Mouse (Mus musculus) kidney, adult 2 months (tissue): Measurements from ENCODE around the gene Tmem151b.

Experiments
- CTCF ChIP-seq: fragments of 200-500 bp; conservative IDR thresholded peaks from 2 replicates; pipeline ENCODE4 v1.5.1; 2011; ENCODE audit warnings: low read depth, mild to moderate bottlenecking, control low read depth, low read length, moderate library complexity, mixed read lengths; ENCODE audit not compliant: insufficient read depth, insufficient read length
- POLR2A ChIP-seq: fragments of 200-500 bp; IDR thresholded peaks from one replicate; pipeline ENCODE4 v1.6.1; 2011; ENCODE audit warnings: low read depth, low read length, control low read depth

- no peak for TF ChIP-seq POLR2A
- TF ChIP-seq CTCF, result no peak
Observed at GRCm38 (mm10) chr17:45517135-45517534, 32.3 kb downstream of the Tmem151b start.
